Mouse (Mus musculus): Measurements from ENCODE around the gene Ralgps1. TPM values are rescaled to one million over a fixed set of nuclear protein-coding genes. Genes with fewer than 3 reads are reported as not detected.

Gene Ralgps1
- polyA plus RNA-seq, 1 experiment = 4.6 TPM

GRCm38 (mm10) chr2:33400541-33400940 is 29.3 kb upstream of the Ralgps1 start:
- Histone ChIP-seq H3K4me1 (ENCODE audit: control insufficient read depth, insufficient read depth, low read length) (peaks cover 3% of the 10 kb centered on the region; the same call in 1 of the 2 replicates), H3K27ac (ENCODE audit: control insufficient read depth, insufficient read depth, low read depth, low read length, poor library complexity) (no peak overlapping the region), H3K4me3 (replicated peaks; ENCODE audit: control insufficient read depth, low read depth, low read length) (no peak overlapping the region)
- 74% methylated on average over 5 of the region's 5 CpGs for WGBS
- TF ChIP-seq CTCF (IDR thresholded peaks at IDR 0.05; ENCODE audit: control insufficient read depth, insufficient read depth, low read length) = no peak
- TF ChIP-seq POLR2A (IDR thresholded peaks at IDR 0.05; ENCODE audit: borderline replicate concordance, control insufficient read depth, low read depth, low read length) = no peak

DNA sequence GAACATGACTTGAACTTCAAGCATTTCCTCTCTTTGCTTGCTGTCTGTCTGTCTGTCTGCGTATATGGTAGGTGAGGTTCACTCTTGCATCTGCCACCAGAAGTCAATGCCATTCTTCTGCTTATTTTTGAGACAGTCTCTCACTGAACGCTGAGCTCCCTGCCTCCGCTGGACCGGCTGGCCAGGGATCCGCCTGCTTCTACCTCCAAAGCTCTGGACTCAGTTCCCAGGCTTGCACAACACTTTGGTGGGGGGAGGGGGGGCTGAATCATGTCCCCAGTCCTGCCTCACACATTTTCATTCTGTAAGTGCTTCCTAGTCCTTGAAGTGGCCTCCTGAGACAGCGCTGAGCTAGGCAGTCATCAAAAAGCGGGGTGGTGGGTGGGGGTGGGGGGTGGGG is 27.8 kb upstream of the Ralgps1 start:
- Histone ChIP-seq H3K4me3 (replicated peaks; ENCODE audit: control insufficient read depth, low read depth, low read length) (no peak overlapping the region), H3K27ac (ENCODE audit: control insufficient read depth, insufficient read depth, low read depth, low read length, poor library complexity) (no peak overlapping the region), H3K4me1 (ENCODE audit: control insufficient read depth, insufficient read depth, low read length) (peaks cover 3% of the 10 kb centered on the region; the same call in 1 of the 2 replicates)
- no peak for TF ChIP-seq CTCF (IDR thresholded peaks at IDR 0.05; ENCODE audit: control insufficient read depth, insufficient read depth, low read length)
- TF ChIP-seq POLR2A (IDR thresholded peaks at IDR 0.05; ENCODE audit: borderline replicate concordance, control insufficient read depth, low read depth, low read length) = no peak
- WGBS = 67% methylated on average over 7 of the region's 7 CpGs

DNA sequence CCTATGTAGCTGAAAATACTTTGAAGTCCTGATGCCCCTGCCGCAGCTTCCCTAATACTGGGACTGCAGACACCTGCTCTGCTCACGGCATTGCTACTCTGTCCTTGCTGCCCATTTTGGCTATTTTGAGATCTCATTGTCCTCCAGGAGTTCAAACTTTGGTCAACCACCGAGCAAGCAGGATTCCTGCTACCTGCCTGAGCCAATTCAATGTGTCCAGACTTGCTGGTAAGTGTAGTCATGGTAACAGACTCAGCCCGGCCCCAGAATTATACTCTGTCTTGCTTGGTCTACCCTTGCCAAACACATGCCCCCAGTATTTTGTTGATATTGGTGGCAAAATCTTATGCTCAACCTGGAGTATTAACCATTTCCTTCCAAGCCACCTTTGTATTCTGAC is 25.8 kb upstream of the Ralgps1 start:
- Histone ChIP-seq H3K27ac (ENCODE audit: control insufficient read depth, insufficient read depth, low read depth, low read length, poor library complexity) (no peak overlapping the region), H3K4me1 (ENCODE audit: control insufficient read depth, insufficient read depth, low read length) (no peaks in the 10 kb centered on the region), H3K4me3 (replicated peaks; ENCODE audit: control insufficient read depth, low read depth, low read length) (no peak overlapping the region)
- TF ChIP-seq POLR2A (IDR thresholded peaks at IDR 0.05; ENCODE audit: borderline replicate concordance, control insufficient read depth, low read depth, low read length) (no peak), CTCF (IDR thresholded peaks at IDR 0.05; ENCODE audit: control insufficient read depth, insufficient read depth, low read length) (no peak)
- 79% methylated on average over 4 of the region's 4 CpGs for WGBS

DNA sequence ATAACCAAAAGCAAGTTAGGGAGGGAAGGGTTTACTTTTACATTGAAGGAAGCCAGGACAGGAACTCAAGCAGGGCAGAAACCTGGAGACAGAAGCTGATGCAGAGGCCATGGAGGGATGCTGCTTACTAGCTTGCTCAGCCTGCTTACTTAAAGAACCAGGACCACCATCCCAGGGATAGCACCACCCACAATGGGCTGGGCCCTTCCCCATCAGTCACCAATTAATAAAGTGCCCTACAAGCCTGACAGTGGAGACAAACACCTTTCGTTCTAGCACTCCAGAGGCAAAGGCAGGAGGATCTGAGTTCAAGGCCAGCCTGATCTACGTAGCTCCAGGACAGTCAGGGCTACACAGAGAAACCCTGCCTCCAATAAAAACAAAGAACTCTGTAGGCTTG is 23.8 kb upstream of the Ralgps1 start:
- TF ChIP-seq POLR2A (IDR thresholded peaks at IDR 0.05; ENCODE audit: borderline replicate concordance, control insufficient read depth, low read depth, low read length) = no peak
- Histone ChIP-seq H3K4me1 (ENCODE audit: control insufficient read depth, insufficient read depth, low read length) (no peaks in the 10 kb centered on the region), H3K4me3 (replicated peaks; ENCODE audit: control insufficient read depth, low read depth, low read length) (no peak overlapping the region), H3K27ac (ENCODE audit: control insufficient read depth, insufficient read depth, low read depth, low read length, poor library complexity) (no peak overlapping the region)
- WGBS = 84% methylated on average over 2 of the region's 2 CpGs

- 79% methylated on average over 11 of the region's 11 CpGs for WGBS
- Histone ChIP-seq H3K4me1 (ENCODE audit: control insufficient read depth, insufficient read depth, low read length) (no peaks in the 10 kb centered on the region), H3K4me3 (replicated peaks; ENCODE audit: control insufficient read depth, low read depth, low read length) (no peak overlapping the region), H3K27ac (ENCODE audit: control insufficient read depth, insufficient read depth, low read depth, low read length, poor library complexity) (no peak overlapping the region)
- TF ChIP-seq CTCF (IDR thresholded peaks at IDR 0.05; ENCODE audit: control insufficient read depth, insufficient read depth, low read length) = no peak
- no peak for TF ChIP-seq POLR2A (IDR thresholded peaks at IDR 0.05; ENCODE audit: borderline replicate concordance, control insufficient read depth, low read depth, low read length)
Measured at GRCm38 (mm10) chr2:33393951-33394635, 22.8 kb upstream of the Ralgps1 start.

DNA sequence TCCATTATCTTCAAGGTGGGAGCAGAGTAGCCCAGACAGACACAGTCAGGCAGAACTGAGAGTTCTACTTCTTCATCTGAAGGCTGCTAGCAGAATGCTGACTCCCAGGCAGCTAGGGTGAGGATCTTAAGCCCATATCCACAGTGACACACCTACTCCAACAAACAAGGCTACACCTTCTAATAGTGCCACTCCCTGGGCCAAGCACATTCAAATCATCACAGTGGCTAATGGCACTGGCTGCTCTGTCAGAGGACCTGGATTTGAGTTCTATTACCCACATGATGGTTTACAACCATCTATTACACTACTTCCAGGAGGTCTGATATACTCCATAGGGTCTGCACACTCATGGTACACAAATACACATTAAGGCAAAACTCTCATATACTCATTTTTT is 21.7 kb upstream of the Ralgps1 start:
- Histone ChIP-seq H3K27ac (ENCODE audit: control insufficient read depth, insufficient read depth, low read depth, low read length, poor library complexity) (no peak overlapping the region), H3K4me3 (replicated peaks; ENCODE audit: control insufficient read depth, low read depth, low read length) (no peak overlapping the region), H3K4me1 (ENCODE audit: control insufficient read depth, insufficient read depth, low read length) (no peaks in the 10 kb centered on the region)
- TF ChIP-seq CTCF (IDR thresholded peaks at IDR 0.05; ENCODE audit: control insufficient read depth, insufficient read depth, low read length) (no peak), POLR2A (IDR thresholded peaks at IDR 0.05; ENCODE audit: borderline replicate concordance, control insufficient read depth, low read depth, low read length) (no peak)

DNA sequence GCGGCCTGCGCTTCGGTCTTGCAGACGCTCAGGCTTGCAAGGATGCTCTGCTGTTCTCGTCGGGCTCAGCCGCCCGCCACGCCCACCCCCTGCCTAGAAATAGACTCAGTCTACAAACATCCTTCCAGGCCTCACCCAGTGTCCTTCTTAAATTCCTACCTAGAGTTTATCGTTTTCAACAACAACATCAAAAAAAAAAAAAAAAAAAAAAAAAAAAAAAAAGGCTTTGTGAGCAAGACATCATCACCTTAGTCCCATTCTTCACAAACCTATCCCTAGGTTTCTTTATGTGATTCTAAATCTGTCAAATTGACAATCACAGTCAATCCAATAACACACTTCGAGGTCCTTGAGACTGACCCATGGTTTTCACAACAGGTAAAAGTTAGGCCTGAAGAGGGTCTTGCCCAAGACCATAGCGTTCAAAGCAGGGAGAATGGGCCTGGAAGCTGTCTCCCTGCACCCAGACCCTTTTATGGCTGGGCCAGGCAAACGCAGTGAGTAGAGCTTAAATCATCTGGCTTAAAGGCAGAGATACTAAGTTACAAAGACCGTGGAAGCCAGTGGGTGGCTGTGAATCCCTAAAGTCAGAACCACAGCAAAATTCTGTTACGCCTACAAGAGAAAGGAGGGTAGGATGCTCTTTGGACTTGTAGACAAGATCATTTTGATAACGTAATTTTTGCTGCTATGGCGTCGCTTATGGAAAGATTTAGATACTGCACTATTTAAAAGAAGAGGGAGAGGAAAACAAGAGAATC is 542 bp upstream of the Ralgps1 start:
- Histone ChIP-seq H3K4me1 (ENCODE audit: control insufficient read depth, insufficient read depth, low read length) (no peaks in the 10 kb centered on the region), H3K4me3 (replicated peaks; ENCODE audit: control insufficient read depth, low read depth, low read length) (peak overlapping the region; percentile 80), H3K27ac (ENCODE audit: control insufficient read depth, insufficient read depth, low read depth, low read length, poor library complexity) (no peak overlapping the region)
- 36% methylated on average over 18 of the region's 18 CpGs for WGBS
- TF ChIP-seq CTCF (IDR thresholded peaks at IDR 0.05; ENCODE audit: control insufficient read depth, insufficient read depth, low read length) (no peak), POLR2A (IDR thresholded peaks at IDR 0.05; ENCODE audit: borderline replicate concordance, control insufficient read depth, low read depth, low read length) (no peak)

- TF ChIP-seq CTCF (IDR thresholded peaks at IDR 0.05; ENCODE audit: control insufficient read depth, insufficient read depth, low read length) (no peak), POLR2A (IDR thresholded peaks at IDR 0.05; ENCODE audit: borderline replicate concordance, control insufficient read depth, low read depth, low read length) (no peak)
- Histone ChIP-seq H3K27ac (ENCODE audit: control insufficient read depth, insufficient read depth, low read depth, low read length, poor library complexity) (no peak overlapping the region), H3K4me3 (replicated peaks; ENCODE audit: control insufficient read depth, low read depth, low read length) (peak overlapping the region; percentile 76), H3K4me1 (ENCODE audit: control insufficient read depth, insufficient read depth, low read length) (no peaks in the 10 kb centered on the region)
- 9% methylated on average over 15 of the region's 15 CpGs for WGBS
Measured at GRCm38 (mm10) chr2:33370276-33370776, 960 bp downstream of the Ralgps1 start.
